12 mouse cellular contexts compared by ENCODE assay signal in the genomic region with DNA sequence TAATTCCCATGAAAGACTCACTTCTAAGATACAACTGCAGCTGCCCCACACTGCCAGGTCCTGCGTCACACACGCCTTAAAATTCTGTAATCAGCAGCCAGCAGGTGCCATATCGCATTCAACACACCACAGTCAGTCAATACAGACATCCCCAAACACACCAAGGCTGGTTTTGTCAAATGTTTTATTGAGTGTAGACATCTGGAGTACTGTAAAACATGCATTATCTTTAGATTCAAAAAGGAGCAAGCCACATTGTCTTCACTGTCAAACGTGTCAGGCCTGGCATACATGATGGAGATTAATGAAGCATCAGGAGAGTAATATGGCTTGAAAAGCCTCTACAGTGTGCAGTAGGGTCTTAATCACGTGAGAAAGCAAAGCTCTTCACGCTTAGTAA.
DNase-seq lines count a peak whose midpoint lies in the region; ATAC-seq and TF ChIP-seq lines count a peak whose summit lies in the region.
"Had no signal": no experiment of that assay in that cellular context is flagged by ENCODE, and none has a peak within 500 bp of the region (broad histone marks: within the 10 kb centered on the region; RNA-seq: fewer than 3 reads in every experiment).

No protein-coding gene starts in this region.

- H3K27ac ChIP-seq in heart, embryonic 12.5 days (ENCODE audit: poor library complexity, severe bottlenecking), result no peak overlapping the region
- no peak overlapping the region for H3K27ac ChIP-seq in heart, embryonic 11.5 days (ENCODE audit: low read depth, low read length)
- no peak overlapping the region for H3K27ac ChIP-seq in intestine, embryonic 16.5 days (ENCODE audit: low read length)
- no peak overlapping the region for H3K27ac ChIP-seq in layer of hippocampus, adult 2 months

- no peak for TF ChIP-seq CTCF in layer of hippocampus, adult 2 months (conservative IDR thresholded peaks at IDR 0.05)

- ATAC-seq in heart, embryonic 12.5 days (ENCODE audit: insufficient number of reproducible peaks, low FRiP score), result peak; percentile 71
- no peak for ATAC-seq in heart, embryonic 11.5 days (replicated peaks; ENCODE audit: insufficient number of reproducible peaks, low FRiP score, low TSS enrichment)
- ATAC-seq in intestine, embryonic 16.5 days, result peak; percentile 79
- ATAC-seq: Patski had no signal

- H3K27me3 ChIP-seq in heart, embryonic 12.5 days (replicated peaks), result no peaks in the 10 kb centered on the region
- H3K27me3 ChIP-seq in heart, embryonic 11.5 days (ENCODE audit: control insufficient read depth, insufficient read depth, low read length), result no peaks in the 10 kb centered on the region
- H3K27me3 ChIP-seq in intestine, embryonic 16.5 days (replicated peaks; ENCODE audit: control insufficient read depth, insufficient read depth, low read length), result no peaks in the 10 kb centered on the region
- H3K27me3 ChIP-seq: Patski had no signal

- DNase-seq in MN1 (ENCODE audit: low spot score), result peak; percentile 39
- DNase-seq in retina, postnatal 1 day, result peak; percentile 17
- DNase-seq in ovary, adult 18-20 months (ENCODE audit: low spot score), result no peak
- no peak for DNase-seq in adrenal gland, postnatal 36 days
- no peak for DNase-seq in layer of hippocampus, adult 2 months (ENCODE audit: low spot score in 2 of 2)
- DNase-seq: adrenal gland, postnatal 25 days; cerebellum, postnatal 10 days; gastrocnemius, postnatal 14 days had no signal

- WGBS in heart, embryonic 12.5 days, result 76% methylated on average over 6 of the region's 6 CpGs
- WGBS in heart, embryonic 11.5 days (ENCODE audit: insufficient replicate concordance), result 77% methylated on average over 6 of the region's 6 CpGs
- 79% methylated on average over 6 of the region's 6 CpGs for WGBS in intestine, embryonic 16.5 days

- peaks cover 5% of the 10 kb centered on the region; the same call in 1 of the 2 replicates for H3K4me1 ChIP-seq in heart, embryonic 12.5 days (replicated peaks)
- no peaks in the 10 kb centered on the region; the same call in 1 of the 2 replicates for H3K4me1 ChIP-seq in heart, embryonic 11.5 days (ENCODE audit: control insufficient read depth, insufficient read depth, low read length)
- no peaks in the 10 kb centered on the region for H3K4me1 ChIP-seq in intestine, embryonic 16.5 days (ENCODE audit: control insufficient read depth, insufficient read depth, low read length)

- H3K9me3 ChIP-seq in heart, embryonic 12.5 days (replicated peaks), result no peaks in the 10 kb centered on the region
- no peaks in the 10 kb centered on the region for H3K9me3 ChIP-seq in heart, embryonic 11.5 days (replicated peaks; ENCODE audit: control insufficient read depth, low read length)
- no peaks in the 10 kb centered on the region for H3K9me3 ChIP-seq in intestine, embryonic 16.5 days (ENCODE audit: control insufficient read depth, low read length)

- H3K4me2 ChIP-seq in heart, embryonic 12.5 days, result no peak overlapping the region
- no peak overlapping the region for H3K4me2 ChIP-seq in heart, embryonic 11.5 days
- H3K4me2 ChIP-seq in intestine, embryonic 16.5 days (ENCODE audit: low read depth, low read length), result no peak overlapping the region

- no peak overlapping the region for H3K9ac ChIP-seq in heart, embryonic 12.5 days
- H3K9ac ChIP-seq in heart, embryonic 11.5 days (ENCODE audit: low read depth, low read length), result no peak overlapping the region
- no peak overlapping the region for H3K9ac ChIP-seq in intestine, embryonic 16.5 days (ENCODE audit: low read depth, low read length)

- peaks cover 7% of the 10 kb centered on the region; the same call in 1 of the 2 replicates for H3K36me3 ChIP-seq in heart, embryonic 12.5 days
- no peaks in the 10 kb centered on the region for H3K36me3 ChIP-seq in heart, embryonic 11.5 days (ENCODE audit: control insufficient read depth, insufficient read depth, low read length)
- H3K36me3 ChIP-seq in intestine, embryonic 16.5 days (ENCODE audit: control insufficient read depth, insufficient read depth, low read length), result no peaks in the 10 kb centered on the region

- no peak overlapping the region for H3K4me3 ChIP-seq in heart, embryonic 12.5 days
- no peak overlapping the region for H3K4me3 ChIP-seq in heart, embryonic 11.5 days (ENCODE audit: low read depth, low read length)
- H3K4me3 ChIP-seq in intestine, embryonic 16.5 days (ENCODE audit: low read length), result no peak overlapping the region
- H3K4me3 ChIP-seq in layer of hippocampus, adult 2 months, result no peak overlapping the region

Comparison
In these comparisons a context has a peak if more than half of its experiments do, and no peak if none do; other contexts are left out.
1. DNase-seq: peak in MN1 (single experiment) and retina, postnatal 1 day (single experiment); none in ovary, adult 18-20 months (single experiment), adrenal gland, postnatal 36 days (0 of 2) and layer of hippocampus, adult 2 months (0 of 2).